Mouse (Mus musculus) liver, postnatal 0 days (tissue): ENCODE measurements at regions not wholly inside any gene's neighbourhood (a gene's known extent, or its start where the extent isn't known, plus 50 kb on each side); places are given as distances from the start of the nearest gene placed in this dataset.

Source experiments
- ATAC-seq: fragments of 200-750 bp; cut with Nextera tagmentation; 2 replicates; pipeline ENCODE4 v1.8.0; 2017; ENCODE audit warnings: mild to moderate bottlenecking, moderate library complexity
- DNase-seq: peaks from one replicate; pipeline ENCODE4 v3.0.0-alpha.2; 2016
- H3K27ac ChIP-seq: fragments of 300-500 bp; sonication (generic); 2 replicates; pipeline ENCODE4 v1.5.1; 2014; ENCODE audit warnings: antibody characterized with exemption, moderate library complexity, mild to moderate bottlenecking, low read depth
- H3K27me3 ChIP-seq: fragments of 300-500 bp; sonication (generic); 2 replicates; pipeline ENCODE4 v1.6.1; 2014; ENCODE audit warnings: low read length, control low read depth, mixed read lengths; ENCODE audit not compliant: insufficient read depth
- H3K36me3 ChIP-seq: fragments of 300-500 bp; sonication (generic); replicated peaks from 2 replicates; pipeline ENCODE4 v1.6.1; 2014; ENCODE audit warnings: mild to moderate bottlenecking, control low read depth, low read length, moderate library complexity, mixed read lengths; ENCODE audit not compliant: insufficient read depth
- H3K4me1 ChIP-seq: fragments of 300-500 bp; sonication (generic); 2 replicates; pipeline ENCODE4 v1.6.1; 2014; ENCODE audit warnings: antibody characterized with exemption, mild to moderate bottlenecking, control low read depth; ENCODE audit not compliant: insufficient read depth
- H3K4me2 ChIP-seq: fragments of 300-500 bp; sonication (generic); 2 replicates; pipeline ENCODE4 v1.6.1; 2014; ENCODE audit warnings: low read depth, mild to moderate bottlenecking, low read length, moderate library complexity, mixed read lengths
- H3K4me3 ChIP-seq: fragments of 300-500 bp; sonication (generic); 2 replicates; pipeline ENCODE4 v1.5.1; 2014; ENCODE audit warnings: low read depth, low read length
- H3K9ac ChIP-seq: fragments of 300-500 bp; sonication (generic); replicated peaks from 2 replicates; pipeline ENCODE4 v1.6.1; 2014; ENCODE audit warnings: mild to moderate bottlenecking, moderate library complexity
- H3K9me3 ChIP-seq: fragments of 300-500 bp; sonication (generic); 2 replicates; pipeline ENCODE4 v1.6.1; 2016; ENCODE audit warnings: mild to moderate bottlenecking, control low read depth, low read length, mixed read lengths
- CTCF ChIP-seq: sonication (generic); IDR thresholded peaks from 2 replicates; pipeline ENCODE4 v1.5.1; 2016; ENCODE audit warnings: antibody characterized with exemption, low read depth
- EP300 ChIP-seq: IDR thresholded peaks from 2 replicates; pipeline ENCODE4 v1.6.1; 2016; ENCODE audit warnings: antibody characterized with exemption, low read depth, mild to moderate bottlenecking
- WGBS: fragments of 180-500 bp; shearing (Covaris S2); extraction: QIAGEN DNeasy Blood & Tissue Kit; methylation state at CpG from one replicate; pipeline ENCODE4 v1.1.7; 2014; ENCODE audit not compliant: insufficient replicate concordance; 5-methylcytosine and 5-hydroxymethylcytosine counted together

DNA sequence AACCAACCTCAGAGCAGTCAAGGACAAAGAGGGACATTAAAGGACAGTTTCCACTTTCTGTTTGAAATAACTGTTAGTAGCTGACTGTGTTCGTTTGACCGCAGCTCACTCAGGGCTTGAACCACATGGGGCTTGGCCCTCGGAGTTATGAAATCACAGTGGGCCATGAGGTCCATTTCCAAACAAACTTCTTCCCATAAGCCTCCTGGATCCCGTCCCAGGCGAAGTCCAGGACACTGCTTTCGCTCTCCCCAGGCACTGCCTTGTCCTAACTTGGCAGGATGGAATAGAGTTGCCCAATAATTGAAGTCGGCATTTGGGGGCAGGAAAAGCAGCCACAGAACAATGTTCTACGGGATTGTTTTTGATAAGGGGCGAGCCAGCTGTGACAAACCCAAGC, 188.1 kb upstream of the Zfp637 start:
- WGBS = 50% methylated on average over 9 of the region's 9 CpGs
- DNase-seq (peak; percentile 61), ATAC-seq (peak; percentile 98)
- Histone ChIP-seq H3K27me3 (no peaks in the 10 kb centered on the region), H3K9ac (no peak overlapping the region), H3K4me2 (no peak overlapping the region), H3K4me3 (no peak overlapping the region), H3K4me1 (peaks cover 4% of the 10 kb centered on the region; the same call in 1 of the 2 replicates), H3K9me3 (no peaks in the 10 kb centered on the region), H3K36me3 (no peaks in the 10 kb centered on the region), H3K27ac (peak overlapping the region; percentile 64)
- no peak for TF ChIP-seq CTCF
- TF ChIP-seq EP300 = no peak; the same call in 1 of the 2 replicates

DNA sequence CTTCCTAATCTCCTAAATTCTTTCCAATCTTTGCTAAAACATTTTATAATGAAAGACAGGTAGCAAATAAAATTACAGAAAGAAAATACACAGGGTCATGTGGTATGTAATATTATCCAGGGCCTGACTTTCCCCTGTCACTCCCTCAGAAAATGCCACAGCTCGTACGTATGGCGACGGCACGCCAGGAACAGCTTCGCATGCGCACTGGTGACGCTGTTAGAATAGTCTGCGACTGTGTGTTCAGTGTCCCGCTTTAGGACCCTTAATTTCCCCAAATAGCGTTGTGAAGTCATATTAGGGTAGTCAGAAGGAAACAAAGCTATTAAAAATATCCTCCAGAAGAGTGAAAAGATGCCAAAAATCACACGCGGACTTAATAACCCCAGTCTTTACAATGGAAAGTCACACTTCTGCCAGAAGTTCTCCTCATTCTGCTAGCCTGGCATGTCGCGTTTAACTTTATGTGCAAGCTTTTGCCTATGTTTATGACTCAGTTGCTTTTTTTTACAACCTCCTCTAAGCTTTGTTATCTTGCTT, 187.0 kb upstream of the Zfp637 start:
- WGBS = 87% methylated on average over 15 of the region's 15 CpGs
- Histone ChIP-seq H3K27me3 (no peaks in the 10 kb centered on the region), H3K27ac (no peak overlapping the region), H3K9ac (no peak overlapping the region), H3K36me3 (no peaks in the 10 kb centered on the region), H3K4me1 (peaks cover 4% of the 10 kb centered on the region; the same call in 1 of the 2 replicates), H3K4me3 (no peak overlapping the region), H3K9me3 (no peaks in the 10 kb centered on the region), H3K4me2 (no peak overlapping the region)
- TF ChIP-seq EP300 = no peak
- TF ChIP-seq CTCF = no peak
- ATAC-seq (no peak), DNase-seq (no peak)

DNA sequence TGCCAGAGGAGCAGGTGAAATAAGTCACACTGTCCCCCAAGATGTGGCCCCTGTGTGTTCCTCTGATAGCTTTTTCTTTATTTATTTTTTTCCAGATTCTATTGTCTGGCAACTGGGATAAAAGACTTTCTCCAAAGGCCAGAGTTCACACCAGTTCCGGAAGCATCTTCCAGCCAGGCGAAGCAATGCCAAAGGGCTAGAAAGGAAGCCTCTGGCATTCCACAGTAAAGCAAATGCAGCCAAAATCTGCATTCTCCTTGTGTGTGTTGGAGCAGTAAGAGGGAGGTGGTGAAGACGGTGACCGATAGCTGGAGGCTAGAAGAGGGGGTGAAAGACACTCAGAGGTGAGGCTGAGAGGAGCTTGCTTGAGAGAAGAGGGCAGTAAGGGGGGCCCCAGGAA, 185.0 kb upstream of the Zfp637 start:
- Histone ChIP-seq H3K4me3 (no peak overlapping the region), H3K9me3 (no peaks in the 10 kb centered on the region), H3K4me2 (no peak overlapping the region), H3K36me3 (no peaks in the 10 kb centered on the region), H3K27ac (no peak overlapping the region), H3K4me1 (peaks cover 4% of the 10 kb centered on the region; the same call in 1 of the 2 replicates), H3K9ac (no peak overlapping the region), H3K27me3 (no peaks in the 10 kb centered on the region)
- WGBS = 75% methylated on average over 4 of the region's 4 CpGs
- DNase-seq = no peak
- TF ChIP-seq CTCF = no peak
- TF ChIP-seq EP300 = no peak
- ATAC-seq = no peak

DNA sequence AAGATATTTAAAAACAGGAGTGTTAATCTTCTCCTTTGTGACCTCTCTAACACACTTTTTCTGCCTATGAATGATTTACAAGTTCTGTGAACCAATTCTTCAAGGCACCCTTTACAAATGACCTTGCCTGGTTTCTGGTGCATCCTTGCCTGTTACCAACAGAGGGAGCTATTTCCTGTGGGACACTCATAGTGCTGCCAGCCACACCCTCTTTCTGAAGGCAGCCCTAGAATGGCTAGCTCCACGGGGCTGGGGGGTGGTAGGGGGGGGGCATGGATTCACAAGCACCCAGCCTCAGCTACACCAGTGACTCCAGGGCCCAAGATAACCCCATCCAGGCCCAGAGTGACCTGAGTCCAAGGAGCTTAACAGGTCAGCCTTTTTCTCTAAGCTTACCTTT, 180.4 kb upstream of the Zfp637 start:
- TF ChIP-seq CTCF = peak; percentile 73
- TF ChIP-seq EP300 = no peak
- 8% methylated on average over 1 of the region's 1 CpGs for whole genome bisulfite sequencing
- Histone ChIP-seq H3K27me3 (no peaks in the 10 kb centered on the region), H3K27ac (no peak overlapping the region), H3K4me2 (no peak overlapping the region), H3K4me1 (no peaks in the 10 kb centered on the region), H3K36me3 (no peaks in the 10 kb centered on the region), H3K4me3 (no peak overlapping the region), H3K9ac (no peak overlapping the region), H3K9me3 (no peaks in the 10 kb centered on the region)
- DNase-seq (peak; percentile 42), ATAC-seq (0 out of 2 replicates have a peak, but pooled peaks have one; percentile 40)

DNA sequence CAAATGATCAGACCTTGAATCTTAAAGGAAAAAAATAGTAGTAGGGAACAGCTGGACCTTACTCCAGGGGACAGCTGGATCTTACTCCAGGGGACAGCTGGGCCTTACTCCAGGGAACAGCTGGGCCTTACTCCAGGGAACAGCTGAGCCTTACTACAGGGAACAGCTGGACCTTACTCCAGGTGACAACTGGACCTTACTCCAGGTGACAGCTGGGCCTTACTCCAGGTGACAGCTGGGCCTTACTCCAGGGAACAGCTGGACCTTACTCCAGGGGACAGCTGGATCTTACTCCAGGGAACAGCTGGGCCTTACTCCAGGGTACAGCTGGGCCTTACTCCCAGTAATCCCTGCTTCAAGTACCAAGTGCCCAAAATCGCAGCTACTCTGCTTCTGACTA, 178.3 kb upstream of the Zfp637 start:
- no peak for ATAC-seq
- no peaks in the 10 kb centered on the region for H3K36me3 ChIP-seq
- WGBS = 73% methylated on average over 1 of the region's 1 CpGs

DNA sequence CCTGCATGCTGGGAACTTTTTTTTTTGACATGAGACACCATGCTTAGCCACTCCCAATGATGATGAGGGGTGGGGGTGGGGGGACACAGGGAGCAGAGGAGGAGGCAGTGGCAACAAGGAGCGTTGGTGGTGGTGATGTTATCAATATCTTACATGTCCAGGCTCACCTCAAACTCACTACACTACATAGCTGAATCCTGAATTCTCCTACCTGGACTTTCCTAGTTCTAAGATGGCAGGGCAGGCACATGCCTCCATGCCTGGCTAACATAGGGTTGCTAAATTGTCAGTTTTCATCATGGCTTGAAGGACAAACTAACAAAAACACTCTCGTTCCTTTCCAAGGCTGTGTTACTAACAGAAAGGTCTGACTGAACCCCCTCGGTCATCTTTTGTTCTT, 170.6 kb upstream of the Zfp637 start:
- no peak for DNase-seq
- H3K27ac ChIP-seq = no peak overlapping the region
- no peak overlapping the region for H3K4me3 ChIP-seq
- H3K4me1 ChIP-seq = no peaks in the 10 kb centered on the region
- H3K27me3 ChIP-seq = no peaks in the 10 kb centered on the region
- WGBS = 66% methylated on average over 3 of the region's 3 CpGs
- TF ChIP-seq CTCF = no peak
- no peak for TF ChIP-seq EP300
- ATAC-seq = no peak
- no peaks in the 10 kb centered on the region for H3K9me3 ChIP-seq
- H3K4me2 ChIP-seq = no peak overlapping the region
- no peak overlapping the region for H3K9ac ChIP-seq
- no peaks in the 10 kb centered on the region for H3K36me3 ChIP-seq

More for the DNA sequence above, 178.3 kb upstream of the Zfp637 start:
- Histone ChIP-seq H3K4me1 (no peaks in the 10 kb centered on the region), H3K4me3 (no peak overlapping the region), H3K27ac (no peak overlapping the region), H3K4me2 (no peak overlapping the region), H3K27me3 (no peaks in the 10 kb centered on the region), H3K9me3 (no peaks in the 10 kb centered on the region), H3K9ac (no peak overlapping the region)
- no peak for DNase-seq
- TF ChIP-seq EP300 = no peak
- no peak for TF ChIP-seq CTCF
